Mouse (Mus musculus) limb, embryonic 10.5 days (tissue): Measurements from ENCODE around the gene Smpdl3b. TPM values are rescaled to one million over a fixed set of nuclear protein-coding genes. Genes with fewer than 3 reads are reported as not detected.
"Not testable (repeated sequence)": the region's sequence is repeated elsewhere in the genome, so short reads cannot be mapped to it uniquely, and the experiment has no call there.

ENCODE experiments used
- DNase-seq: peaks from one replicate; pipeline ENCODE4 v3.0.0-alpha.2; 2017; ENCODE audit warnings: low spot score
- H3K27ac ChIP-seq: fragments of 300-500 bp; sonication (generic); 2 replicates; pipeline ENCODE4 v1.5.1; 2016; ENCODE audit warnings: mild to moderate bottlenecking
- H3K27me3 ChIP-seq: fragments of 300-500 bp; sonication (generic); 2 replicates; pipeline ENCODE4 v1.6.1; 2016; ENCODE audit warnings: low read depth, mild to moderate bottlenecking; ENCODE audit not compliant: poor library complexity, severe bottlenecking
- H3K36me3 ChIP-seq: fragments of 300-500 bp; sonication (generic); 2 replicates; pipeline ENCODE4 v1.6.1; 2016; ENCODE audit warnings: mild to moderate bottlenecking, moderate library complexity
- H3K4me1 ChIP-seq: fragments of 300-500 bp; sonication (generic); 2 replicates; pipeline ENCODE4 v1.6.1; 2016
- H3K4me3 ChIP-seq: fragments of 300-500 bp; sonication (generic); 2 replicates; pipeline ENCODE4 v1.5.1; 2016; ENCODE audit warnings: mild to moderate bottlenecking, moderate library complexity
- H3K9me3 ChIP-seq: fragments of 300-500 bp; sonication (generic); replicated peaks from 2 replicates; pipeline ENCODE4 v1.6.1; 2016; ENCODE audit warnings: mild to moderate bottlenecking
- WGBS: fragments of 180-500 bp; shearing (Covaris S2); methylation state at CpG from one replicate; pipeline ENCODE4 v1.1.7; 2016; 5-methylcytosine and 5-hydroxymethylcytosine counted together
- polyA plus RNA-seq: library from polyadenylated mRNA; unstranded; fragments of >200 nt; fragmentation: Nextera tagmentation; extraction: Ambion mirVana; gene quantifications from 2 replicates; pipeline ENCODE4 v1.2.1, GENCODE M21; 2016

Smpdl3b gene
- polyA plus RNA-seq, 1 experiment from 2014 or later = 4.6 TPM

- H3K36me3 ChIP-seq = peaks cover 37% of the 10 kb centered on the region
- no peaks in the 10 kb centered on the region for H3K9me3 ChIP-seq
- under 1% methylated on average over 71 of the region's 71 CpGs for WGBS
- H3K4me3 ChIP-seq = peak within 1 kb of the TSS; percentile 94
- peaks cover 10% of the 10 kb centered on the region for H3K4me1 ChIP-seq
- peak; percentile 95 for DNase-seq
- H3K27me3 ChIP-seq = no peaks in the 10 kb centered on the region
- H3K27ac ChIP-seq = peak within 1 kb of the TSS; percentile 93
Measured at GRCm38 (mm10) chr4:132767914-132768876, 11.1 kb upstream of the Smpdl3b start, which contains the start of gene Rpa2. Rpa2 (plus strand) TSS chr4:132768332.

- not testable (repeated sequence) for H3K27ac ChIP-seq, H3K27me3 ChIP-seq, DNase-seq, H3K4me3 ChIP-seq, H3K36me3 ChIP-seq, H3K9me3 ChIP-seq, H3K4me1 ChIP-seq
- WGBS = 76% methylated on average over 3 of the region's 3 CpGs
Measured at GRCm38 (mm10) chr4:132763125-132763524, 6.1 kb upstream of the Smpdl3b start.

GRCm38 (mm10) chr4:132762602-132763001, 5.5 kb upstream of the Smpdl3b start:
- Histone ChIP-seq H3K36me3 (no peaks in the 10 kb centered on the region), H3K27me3 (peaks cover 7% of the 10 kb centered on the region), H3K4me3 (no peak overlapping the region), H3K4me1 (no peaks in the 10 kb centered on the region), H3K9me3 (no peaks in the 10 kb centered on the region), H3K27ac (no peak overlapping the region)
- no peak for DNase-seq
- 89% methylated on average over 6 of the region's 6 CpGs for WGBS

GRCm38 (mm10) chr4:132760296-132760695, 3.2 kb upstream of the Smpdl3b start:
- Histone ChIP-seq H3K4me1 (peaks cover 9% of the 10 kb centered on the region), H3K36me3 (no peaks in the 10 kb centered on the region), H3K4me3 (no peak overlapping the region), H3K27me3 (peaks cover 24% of the 10 kb centered on the region), H3K27ac (no peak overlapping the region), H3K9me3 (no peaks in the 10 kb centered on the region)
- WGBS = 79% methylated on average over 3 of the region's 3 CpGs
- DNase-seq = no peak

GRCm38 (mm10) chr4:132757633-132758351, 740 bp upstream of the Smpdl3b start:
- no peaks in the 10 kb centered on the region for H3K9me3 ChIP-seq
- H3K27me3 ChIP-seq = peaks cover 24% of the 10 kb centered on the region
- no peak overlapping the region for H3K27ac ChIP-seq
- H3K4me1 ChIP-seq = peaks cover 9% of the 10 kb centered on the region
- DNase-seq = no peak
- 88% methylated on average over 7 of the region's 7 CpGs for WGBS
- H3K4me3 ChIP-seq = no peak overlapping the region
- no peaks in the 10 kb centered on the region for H3K36me3 ChIP-seq

- H3K9me3 ChIP-seq = no peaks in the 10 kb centered on the region
- no peak overlapping the region for H3K4me3 ChIP-seq
Measured at GRCm38 (mm10) chr4:132752992-132753391, 4.1 kb downstream of the Smpdl3b start.

GRCm38 (mm10) chr4:132749258-132749982, 7.6 kb downstream of the Smpdl3b start:
- Histone ChIP-seq H3K27me3 (no peaks in the 10 kb centered on the region), H3K9me3 (no peaks in the 10 kb centered on the region), H3K27ac (no peak overlapping the region), H3K4me3 (no peak overlapping the region), H3K4me1 (no peaks in the 10 kb centered on the region), H3K36me3 (no peaks in the 10 kb centered on the region)
- no peak for DNase-seq
- WGBS = 88% methylated on average over 6 of the region's 6 CpGs

More at GRCm38 (mm10) chr4:132752992-132753391, 4.1 kb downstream of the Smpdl3b start:
- H3K4me1 ChIP-seq = peaks cover 9% of the 10 kb centered on the region
- 82% methylated on average over 6 of the region's 6 CpGs for WGBS
- H3K27me3 ChIP-seq = peaks cover 20% of the 10 kb centered on the region
- H3K36me3 ChIP-seq = no peaks in the 10 kb centered on the region
- no peak for DNase-seq
- H3K27ac ChIP-seq = no peak overlapping the region

GRCm38 (mm10) chr4:132748778-132749177, 8.3 kb downstream of the Smpdl3b start:
- H3K4me3 ChIP-seq = no peak overlapping the region
- H3K27ac ChIP-seq = no peak overlapping the region
- H3K36me3 ChIP-seq = no peaks in the 10 kb centered on the region
- no peaks in the 10 kb centered on the region for H3K9me3 ChIP-seq
- H3K27me3 ChIP-seq = no peaks in the 10 kb centered on the region
- 95% methylated on average over 4 of the region's 4 CpGs for WGBS
- no peaks in the 10 kb centered on the region for H3K4me1 ChIP-seq
- DNase-seq = no peak

GRCm38 (mm10) chr4:132747664-132748259, 9.3 kb downstream of the Smpdl3b start:
- no peaks in the 10 kb centered on the region for H3K27me3 ChIP-seq
- DNase-seq = no peak
- no peaks in the 10 kb centered on the region for H3K36me3 ChIP-seq
- no peaks in the 10 kb centered on the region for H3K9me3 ChIP-seq
- no peak overlapping the region for H3K4me3 ChIP-seq
- WGBS = 68% methylated on average over 9 of the region's 9 CpGs
- no peaks in the 10 kb centered on the region for H3K4me1 ChIP-seq
- peak overlapping the region; percentile 50; the same call in 1 of the 2 replicates for H3K27ac ChIP-seq

- Histone ChIP-seq H3K4me1 (no peaks in the 10 kb centered on the region), H3K36me3 (no peaks in the 10 kb centered on the region), H3K27ac (0 out of 2 replicates have a peak overlapping the region, but pooled peaks have one; percentile 50), H3K27me3 (no peaks in the 10 kb centered on the region), H3K4me3 (no peak overlapping the region), H3K9me3 (no peaks in the 10 kb centered on the region)
- 91% methylated on average over 9 of the region's 9 CpGs for WGBS
- DNase-seq = no peak
Measured at GRCm38 (mm10) chr4:132746911-132747517, 10.0 kb downstream of the Smpdl3b start.

GRCm38 (mm10) chr4:132743992-132744911, 12.8 kb downstream of the Smpdl3b start:
- H3K4me3 ChIP-seq = no peak overlapping the region
- no peak overlapping the region for H3K27ac ChIP-seq
- 90% methylated on average over 11 of the region's 11 CpGs for WGBS
- no peaks in the 10 kb centered on the region for H3K9me3 ChIP-seq
- H3K36me3 ChIP-seq = no peaks in the 10 kb centered on the region
- no peaks in the 10 kb centered on the region for H3K4me1 ChIP-seq
- no peaks in the 10 kb centered on the region for H3K27me3 ChIP-seq
- no peak for DNase-seq
